In genomic region chr10:91123828-91124822, GRCm38 (mm10) we compare ENCODE assay signal across 8 mouse cellular contexts. TPM values are rescaled to one million over a fixed set of nuclear protein-coding genes. Genes with fewer than 3 reads are reported as not detected.
DNase-seq lines count a peak whose midpoint lies in the region; ATAC-seq lines count a peak whose summit lies in the region.

Gene Slc25a3 (minus strand): TSS chr10:91124059.

- peak within 1 kb of the TSS; percentile 89 for H3K27ac ChIP-seq in intestine, embryonic 14.5 days (ENCODE audit: low read depth)

- ATAC-seq in intestine, embryonic 14.5 days (replicated peaks; ENCODE audit: low FRiP score, low TSS enrichment, low read depth): peak; percentile 99

- 10% methylated on average over 57 of the region's 59 CpGs for WGBS in intestine, embryonic 14.5 days

- peaks cover 34% of the 10 kb centered on the region for H3K36me3 ChIP-seq in intestine, embryonic 14.5 days (ENCODE audit: control insufficient read depth, insufficient read depth, low read length)

- DNase-seq in adrenal gland, adult 18-20 months (ENCODE audit: low spot score in 2 of 2): peak; percentile 96
- peak; percentile 99 for DNase-seq in embryo, embryonic 11 days
- DNase-seq in gastrocnemius, postnatal 25 days: peak; percentile 99
- DNase-seq in intestine, embryonic 14.5 days (ENCODE audit: low spot score): peak; percentile 98
- peak; percentile 97 to 98 for DNase-seq in left cerebral cortex, postnatal 14 days (ENCODE audit: low spot score in 2 of 2)
- peak; percentile 100 for DNase-seq in mesoderm, embryonic 11.5 days (ENCODE audit: low read depth, low spot score)
- peak; percentile 95 to 98 for DNase-seq in right cerebral cortex, postnatal 36 days (ENCODE audit: low spot score in 2 of 2)
- peak; percentile 98 for DNase-seq in yolk sac, embryonic 10.5 days (ENCODE audit: low spot score)

- H3K4me2 ChIP-seq in intestine, embryonic 14.5 days (ENCODE audit: low read length): peak within 1 kb of the TSS; percentile 60

- intact Hi-C loops in left cerebral cortex, postnatal 14 days (cut with DNase I): loop anchor here (2.0 kb wide), 1 partner anchor 41 kb away; the partner anchor contains the start of genes Apaf1 and Ikbip

- peaks cover 12% of the 10 kb centered on the region for H3K4me1 ChIP-seq in intestine, embryonic 14.5 days (replicated peaks; ENCODE audit: control insufficient read depth, insufficient read depth, low read length)

- H3K27me3 ChIP-seq in intestine, embryonic 14.5 days (replicated peaks; ENCODE audit: control insufficient read depth, insufficient read depth, low read length): no peaks in the 10 kb centered on the region

- H3K9ac ChIP-seq in intestine, embryonic 14.5 days (ENCODE audit: low read length): peak within 1 kb of the TSS; percentile 97

- H3K4me3 ChIP-seq in intestine, embryonic 14.5 days (ENCODE audit: low read depth, low read length): peak within 1 kb of the TSS; percentile 98

- H3K9me3 ChIP-seq in intestine, embryonic 14.5 days (ENCODE audit: control insufficient read depth, low read length): no peaks in the 10 kb centered on the region

RNA-seq across cellular contexts. Expression of gene Slc25a3, which starts in this region (rescaled TPM):
- 1,000 to 10,000 TPM; 1,418 to 2,058 TPM for total RNA-seq in adrenal gland, adult 18-20 months (2021)
- 1,000 to 10,000 TPM; 1,149 to 1,195 TPM for total RNA-seq in gastrocnemius, postnatal 25 days (2021)
- 555 and 608 TPM in 2 replicates for polyA plus RNA-seq in intestine, embryonic 14.5 days (2014; fragmentation: Nextera tagmentation; extraction: Ambion mirVana)
- total RNA-seq in left cerebral cortex, postnatal 14 days (2021): 100 to 1,000 TPM; 590 to 599 TPM

Comparison
In these comparisons a context has a peak if more than half of its experiments do, and no peak if none do; other contexts are left out.
1. Peak in every context shown above with its lines: DNase-seq, ATAC-seq, H3K4me3 ChIP-seq and H3K27ac ChIP-seq.